17 mouse cellular contexts compared by ENCODE assay signal in genomic region chr1:119654307-119654706, GRCm38 (mm10). TPM values are rescaled to one million over a fixed set of nuclear protein-coding genes. Genes with fewer than 3 reads are reported as not detected.
DNase-seq lines count a peak whose midpoint lies in the region; ATAC-seq and TF ChIP-seq lines count a peak whose summit lies in the region.
"Had no signal": no experiment of that assay in that cellular context is flagged by ENCODE, and none has a peak within 500 bp of the region (broad histone marks: within the 10 kb centered on the region; RNA-seq: fewer than 3 reads in every experiment).

No protein-coding gene starts in this region.

- no peak for DNase-seq in forebrain, postnatal 0 days
- DNase-seq in forebrain, embryonic 10.5 days (ENCODE audit: extremely low spot score, low spot score): no peak
- no peak for DNase-seq in liver, postnatal 0 days
- DNase-seq in urinary bladder, adult 18-20 months (ENCODE audit: low spot score in 2 of 2): no peak
- DNase-seq in layer of hippocampus, adult 8-10 months (ENCODE audit: low spot score in 2 of 2): no peak
- DNase-seq: adrenal gland, postnatal 25 days; cerebellum, adult 11 months; gastrocnemius, postnatal 25 days; layer of hippocampus, adult 9-11 months; retina, postnatal 1 day; thymus, postnatal 36 days had no signal

- ATAC-seq in forebrain, postnatal 0 days: no peak
- ATAC-seq in liver, postnatal 0 days: no peak
- ATAC-seq in liver, embryonic 12.5 days: no peak
- peak; percentile 34 for ATAC-seq in CD4-positive, CD25-positive, alpha-beta regulatory T cell, adult 4 months
- ATAC-seq: forebrain, embryonic 13.5 days had no signal

- no peak overlapping the region for H3K9ac ChIP-seq in forebrain, postnatal 0 days
- no peak overlapping the region for H3K9ac ChIP-seq in liver, postnatal 0 days (replicated peaks)
- H3K9ac ChIP-seq in liver, embryonic 12.5 days: no peak overlapping the region
- H3K9ac ChIP-seq: forebrain, embryonic 13.5 days; limb, embryonic 12.5 days had no signal

- peak; percentile 45 for TF ChIP-seq CTCF in forebrain, postnatal 0 days (IDR thresholded peaks at IDR 0.05; ENCODE audit: low read depth)
- peak; percentile 38 for TF ChIP-seq CTCF in liver, postnatal 0 days (IDR thresholded peaks at IDR 0.05; ENCODE audit: low read depth)
- TF ChIP-seq CTCF in cortical plate, adult 2 months (IDR thresholded peaks at IDR 0.05; ENCODE audit: extremely low read depth, insufficient read depth, low read length): 0 out of 2 replicates have a peak, but pooled peaks have one; percentile 6

- no peak overlapping the region for H3K27ac ChIP-seq in forebrain, postnatal 0 days (ENCODE audit: low read depth, low read length)
- no peak overlapping the region for H3K27ac ChIP-seq in forebrain, embryonic 10.5 days
- no peak overlapping the region for H3K27ac ChIP-seq in liver, postnatal 0 days (ENCODE audit: low read depth)
- no peak overlapping the region for H3K27ac ChIP-seq in liver, embryonic 12.5 days
- no peak overlapping the region for H3K27ac ChIP-seq in cortical plate, adult 2 months (ENCODE audit: insufficient read depth, low read length)
- H3K27ac ChIP-seq: forebrain, embryonic 13.5 days; limb, embryonic 12.5 days; macrophage had no signal

- H3K27me3 ChIP-seq in forebrain, postnatal 0 days (ENCODE audit: insufficient read depth, low read length): no peaks in the 10 kb centered on the region
- no peaks in the 10 kb centered on the region for H3K27me3 ChIP-seq in forebrain, embryonic 10.5 days (ENCODE audit: poor library complexity, severe bottlenecking)
- no peaks in the 10 kb centered on the region for H3K27me3 ChIP-seq in liver, postnatal 0 days (ENCODE audit: insufficient read depth, low read length)
- H3K27me3 ChIP-seq in liver, embryonic 12.5 days (replicated peaks): no peaks in the 10 kb centered on the region
- H3K27me3 ChIP-seq: forebrain, embryonic 13.5 days; limb, embryonic 12.5 days had no signal

- no peak for TF ChIP-seq POLR2A in cortical plate, adult 2 months (IDR thresholded peaks at IDR 0.05; ENCODE audit: extremely low read depth, insufficient read depth, low read length)

- 95% methylated on average over 2 of the region's 2 CpGs for WGBS in forebrain, postnatal 0 days
- WGBS in forebrain, embryonic 10.5 days: 88% methylated on average over 2 of the region's 2 CpGs
- 75% methylated on average over 2 of the region's 2 CpGs for WGBS in liver, postnatal 0 days (ENCODE audit: insufficient replicate concordance)
- WGBS in liver, embryonic 12.5 days (ENCODE audit: insufficient replicate concordance): 80% methylated on average over 2 of the region's 2 CpGs

- H3K4me2 ChIP-seq in forebrain, postnatal 0 days (ENCODE audit: low read depth): no peak overlapping the region
- no peak overlapping the region for H3K4me2 ChIP-seq in liver, postnatal 0 days (ENCODE audit: low read depth, low read length)
- H3K4me2 ChIP-seq in liver, embryonic 12.5 days: no peak overlapping the region
- H3K4me2 ChIP-seq: forebrain, embryonic 13.5 days; limb, embryonic 12.5 days had no signal

- no peak for TF ChIP-seq EP300 in liver, postnatal 0 days (IDR thresholded peaks at IDR 0.05; ENCODE audit: low read depth)

- no peaks in the 10 kb centered on the region for H3K9me3 ChIP-seq in forebrain, postnatal 0 days (ENCODE audit: low read length)
- no peaks in the 10 kb centered on the region for H3K9me3 ChIP-seq in forebrain, embryonic 10.5 days
- H3K9me3 ChIP-seq in liver, postnatal 0 days (ENCODE audit: low read length): no peaks in the 10 kb centered on the region
- no peaks in the 10 kb centered on the region for H3K9me3 ChIP-seq in liver, embryonic 12.5 days (replicated peaks)
- H3K9me3 ChIP-seq: forebrain, embryonic 13.5 days; limb, embryonic 12.5 days had no signal

- H3K4me3 ChIP-seq in forebrain, postnatal 0 days (ENCODE audit: low read depth, low read length): no peak overlapping the region
- H3K4me3 ChIP-seq in forebrain, embryonic 10.5 days: no peak overlapping the region
- no peak overlapping the region for H3K4me3 ChIP-seq in liver, postnatal 0 days (ENCODE audit: low read depth, low read length)
- H3K4me3 ChIP-seq in liver, embryonic 12.5 days: no peak overlapping the region
- H3K4me3 ChIP-seq in cortical plate, adult 2 months (ENCODE audit: insufficient read depth, low read length): no peak overlapping the region
- H3K4me3 ChIP-seq: forebrain, embryonic 13.5 days; limb, embryonic 12.5 days had no signal

- no peaks in the 10 kb centered on the region for H3K4me1 ChIP-seq in forebrain, postnatal 0 days (ENCODE audit: insufficient read depth)
- H3K4me1 ChIP-seq in forebrain, embryonic 10.5 days: peaks cover under 1% of the 10 kb centered on the region; the same call in 1 of the 2 replicates
- H3K4me1 ChIP-seq in liver, postnatal 0 days (ENCODE audit: insufficient read depth): no peaks in the 10 kb centered on the region
- peaks cover 7% of the 10 kb centered on the region for H3K4me1 ChIP-seq in liver, embryonic 12.5 days
- H3K4me1 ChIP-seq in cortical plate, adult 2 months (ENCODE audit: control insufficient read depth, insufficient read depth, low read length): no peaks in the 10 kb centered on the region
- H3K4me1 ChIP-seq: forebrain, embryonic 13.5 days; limb, embryonic 12.5 days had no signal

- no peaks in the 10 kb centered on the region for H3K36me3 ChIP-seq in forebrain, postnatal 0 days (ENCODE audit: insufficient read depth)
- peaks cover 11% of the 10 kb centered on the region for H3K36me3 ChIP-seq in forebrain, embryonic 10.5 days (replicated peaks)
- H3K36me3 ChIP-seq in liver, postnatal 0 days (replicated peaks; ENCODE audit: insufficient read depth, low read length): 0 out of 2 replicates have a peak, but pooled peaks cover 2% of the 10 kb centered on the region
- H3K36me3 ChIP-seq in liver, embryonic 12.5 days: 0 out of 2 replicates have a peak, but pooled peaks cover 5% of the 10 kb centered on the region

RNA-seq across cellular contexts. Expression of gene Epb41l5, which starts 5.5 kb away (rescaled TPM):
- total RNA-seq in forebrain, postnatal 0 days (2014; rRNA removed): 12.2 and 12.9 TPM in 2 replicates
- polyA plus RNA-seq in forebrain, postnatal 0 days (2015; fragmentation: Nextera tagmentation; extraction: Ambion mirVana): 5.5 and 9.7 TPM in 2 replicates
- polyA plus RNA-seq in forebrain, embryonic 10.5 days (2016; fragmentation: Nextera tagmentation; extraction: Ambion mirVana): 49.2 and 51.4 TPM in 2 replicates
- 25.5 and 27.4 TPM in 2 replicates for polyA plus RNA-seq in liver, postnatal 0 days (2015; fragmentation: Nextera tagmentation; extraction: Ambion mirVana)
- polyA plus RNA-seq in liver, embryonic 12.5 days (2016; fragmentation: Nextera tagmentation; extraction: Ambion mirVana): 16.8 and 17.2 TPM in 2 replicates
- 1 to 10 TPM in 1 of 2 experiments, under 1 TPM in 1; 0.96 to 1.4 TPM for polyA plus RNA-seq in CD4-positive, CD25-positive, alpha-beta regulatory T cell, adult 4 months (2017; shearing (Covaris generic))
- polyA plus RNA-seq in cortical plate, adult 2 months (2012; rRNA removed): 5.2 and 5.4 TPM in 2 replicates
- 1 to 10 TPM; 5.2 to 8.6 (median 6.6) TPM for total RNA-seq in layer of hippocampus, adult 8-10 months (2022)
